Mouse (Mus musculus): ENCODE data around the gene Sec24b. TPM values are rescaled to one million over a fixed set of nuclear protein-coding genes. Genes with fewer than 3 reads are reported as not detected.

The Sec24b gene
- polyA plus RNA-seq, 1 experiment from 2014 or later = 29.9 TPM

- no peaks in the 10 kb centered on the region for H3K27me3 ChIP-seq
- 90% methylated on average over 3 of the region's 3 CpGs for WGBS
- H3K4me2 ChIP-seq (replicated peaks) = no peak overlapping the region
- H3K9ac ChIP-seq (replicated peaks) = no peak overlapping the region
- no peak overlapping the region for H3K27ac ChIP-seq
- peaks cover 92% of the 10 kb centered on the region for H3K36me3 ChIP-seq
- ATAC-seq = no peak
- H3K9me3 ChIP-seq = no peaks in the 10 kb centered on the region
- no peaks in the 10 kb centered on the region for H3K4me1 ChIP-seq (replicated peaks)
- no peak overlapping the region for H3K4me3 ChIP-seq (replicated peaks)
These were observed 64.0 kb downstream of the Sec24b start for GRCm38 (mm10) chr3:129997324-129997723.

- WGBS = 95% methylated on average over 13 of the region's 13 CpGs
- Histone ChIP-seq H3K4me1 (replicated peaks) (no peaks in the 10 kb centered on the region), H3K9me3 (no peaks in the 10 kb centered on the region), H3K27ac (no peak overlapping the region), H3K36me3 (peaks cover 90% of the 10 kb centered on the region), H3K9ac (replicated peaks) (no peak overlapping the region), H3K4me2 (replicated peaks) (no peak overlapping the region), H3K27me3 (no peaks in the 10 kb centered on the region), H3K4me3 (replicated peaks) (no peak overlapping the region)
- no peak for ATAC-seq
These were observed 74.1 kb downstream of the Sec24b start for GRCm38 (mm10) chr3:129987297-129987696.

GRCm38 (mm10) chr3:129985335-129985734 lies 76.0 kb downstream of the Sec24b start:
- 89% methylated on average over 4 of the region's 4 CpGs for WGBS
- no peak overlapping the region for H3K4me2 ChIP-seq (replicated peaks)
- H3K27ac ChIP-seq = no peak overlapping the region
- H3K9me3 ChIP-seq = no peaks in the 10 kb centered on the region
- no peak overlapping the region for H3K4me3 ChIP-seq (replicated peaks)
- no peaks in the 10 kb centered on the region for H3K4me1 ChIP-seq (replicated peaks)
- H3K36me3 ChIP-seq = peaks cover 82% of the 10 kb centered on the region
- no peak overlapping the region for H3K9ac ChIP-seq (replicated peaks)
- no peaks in the 10 kb centered on the region for H3K27me3 ChIP-seq
- no peak for ATAC-seq

- 94% methylated on average over 5 of the region's 5 CpGs for WGBS
- Histone ChIP-seq H3K4me3 (replicated peaks) (no peak overlapping the region), H3K9ac (replicated peaks) (no peak overlapping the region), H3K27ac (no peak overlapping the region), H3K27me3 (no peaks in the 10 kb centered on the region), H3K4me1 (replicated peaks) (no peaks in the 10 kb centered on the region), H3K4me2 (replicated peaks) (no peak overlapping the region), H3K9me3 (no peaks in the 10 kb centered on the region), H3K36me3 (peaks cover 76% of the 10 kb centered on the region)
- no peak for ATAC-seq
These were observed 76.6 kb downstream of the Sec24b start for GRCm38 (mm10) chr3:129984797-129985196.

- ATAC-seq = no peak
- H3K4me2 ChIP-seq (replicated peaks) = no peak overlapping the region
- H3K4me1 ChIP-seq (replicated peaks) = no peaks in the 10 kb centered on the region
- WGBS = 76% methylated on average over 5 of the region's 5 CpGs
- no peaks in the 10 kb centered on the region for H3K27me3 ChIP-seq
- no peaks in the 10 kb centered on the region for H3K9me3 ChIP-seq
- H3K36me3 ChIP-seq = peaks cover 51% of the 10 kb centered on the region
- no peak overlapping the region for H3K9ac ChIP-seq (replicated peaks)
- no peak overlapping the region for H3K4me3 ChIP-seq (replicated peaks)
- H3K27ac ChIP-seq = no peak overlapping the region
These were observed 79.1 kb downstream of the Sec24b start for GRCm38 (mm10) chr3:129982271-129982670.

GRCm38 (mm10) chr3:129981756-129982155 lies 79.6 kb downstream of the Sec24b start:
- Histone ChIP-seq H3K36me3 (peaks cover 46% of the 10 kb centered on the region), H3K4me1 (replicated peaks) (no peaks in the 10 kb centered on the region), H3K4me2 (replicated peaks) (no peak overlapping the region), H3K4me3 (replicated peaks) (no peak overlapping the region), H3K27me3 (no peaks in the 10 kb centered on the region), H3K9ac (replicated peaks) (no peak overlapping the region), H3K27ac (no peak overlapping the region), H3K9me3 (no peaks in the 10 kb centered on the region)
- ATAC-seq = no peak
- WGBS = 88% methylated on average over 11 of the region's 11 CpGs

- no peak for ATAC-seq
- Histone ChIP-seq H3K4me2 (replicated peaks) (no peak overlapping the region), H3K36me3 (peaks cover 26% of the 10 kb centered on the region), H3K4me3 (replicated peaks) (no peak overlapping the region), H3K9ac (replicated peaks) (no peak overlapping the region), H3K4me1 (replicated peaks) (no peaks in the 10 kb centered on the region), H3K27ac (no peak overlapping the region), H3K9me3 (no peaks in the 10 kb centered on the region), H3K27me3 (no peaks in the 10 kb centered on the region)
- WGBS = 72% methylated on average over 6 of the region's 6 CpGs
These were observed 81.8 kb downstream of the Sec24b start for GRCm38 (mm10) chr3:129979510-129979909.

- Histone ChIP-seq H3K4me2 (replicated peaks) (no peak overlapping the region), H3K4me3 (replicated peaks) (no peak overlapping the region), H3K9ac (replicated peaks) (no peak overlapping the region), H3K27me3 (no peaks in the 10 kb centered on the region), H3K9me3 (no peaks in the 10 kb centered on the region), H3K27ac (no peak overlapping the region), H3K36me3 (peaks cover 19% of the 10 kb centered on the region), H3K4me1 (replicated peaks) (no peaks in the 10 kb centered on the region)
- WGBS = 84% methylated on average over 9 of the region's 9 CpGs
- no peak for ATAC-seq
These were observed 82.6 kb downstream of the Sec24b start for GRCm38 (mm10) chr3:129978716-129979115.

GRCm38 (mm10) chr3:129976317-129976716 lies 85.0 kb downstream of the Sec24b start:
- H3K36me3 ChIP-seq = no peaks in the 10 kb centered on the region
- no peaks in the 10 kb centered on the region for H3K9me3 ChIP-seq
- H3K27ac ChIP-seq = no peak overlapping the region
- 85% methylated on average over 5 of the region's 5 CpGs for WGBS
- H3K9ac ChIP-seq (replicated peaks) = no peak overlapping the region
- no peaks in the 10 kb centered on the region for H3K4me1 ChIP-seq (replicated peaks)
- no peak for ATAC-seq
- no peaks in the 10 kb centered on the region for H3K27me3 ChIP-seq
- no peak overlapping the region for H3K4me2 ChIP-seq (replicated peaks)
- H3K4me3 ChIP-seq (replicated peaks) = no peak overlapping the region

- H3K27ac ChIP-seq = peak overlapping the region; percentile 20; the same call in 1 of the 2 replicates
- peaks cover 23% of the 10 kb centered on the region for H3K27me3 ChIP-seq
- 16% methylated on average over 19 of the region's 19 CpGs for WGBS
- H3K4me3 ChIP-seq (replicated peaks) = peak overlapping the region; percentile 62
- H3K9ac ChIP-seq (replicated peaks) = 0 out of 2 replicates have a peak overlapping the region, but pooled peaks have one; percentile 73
- no peaks in the 10 kb centered on the region for H3K36me3 ChIP-seq
- H3K4me1 ChIP-seq (replicated peaks) = peaks cover 21% of the 10 kb centered on the region
- ATAC-seq = peak; percentile 92
- peak overlapping the region; percentile 99 for H3K4me2 ChIP-seq (replicated peaks)
- no peaks in the 10 kb centered on the region for H3K9me3 ChIP-seq
These were observed 90.5 kb downstream of the Sec24b start for GRCm38 (mm10) chr3:129970529-129971515.

GRCm38 (mm10) chr3:129969432-129970395 lies 91.6 kb downstream of the Sec24b start, which contains the start of gene Mcub:
Gene Mcub (minus strand): TSS chr3:129970206.
- H3K27me3 ChIP-seq = peaks cover 23% of the 10 kb centered on the region
- no peaks in the 10 kb centered on the region for H3K36me3 ChIP-seq
- H3K27ac ChIP-seq = peak within 1 kb of the TSS; percentile 20; the same call in 1 of the 2 replicates
- H3K9ac ChIP-seq (replicated peaks) = peak within 1 kb of the TSS; percentile 73
- no peaks in the 10 kb centered on the region for H3K9me3 ChIP-seq
- WGBS = under 1% methylated on average over 55 of the region's 63 CpGs
- peak within 1 kb of the TSS; percentile 62 for H3K4me3 ChIP-seq (replicated peaks)
- ATAC-seq = peak; percentile 76
- peaks cover 21% of the 10 kb centered on the region for H3K4me1 ChIP-seq (replicated peaks)
- peak within 1 kb of the TSS; percentile 99 for H3K4me2 ChIP-seq (replicated peaks)
